Comparison of ENCODE assay signal across 29 mouse cellular contexts in genomic region chr15:100186234-100186633, GRCm38 (mm10). TPM values are rescaled to one million over a fixed set of nuclear protein-coding genes. Genes with fewer than 3 reads are reported as not detected.
DNase-seq lines count a peak whose midpoint lies in the region; ATAC-seq lines count a peak whose summit lies in the region.
"Had no signal": no experiment of that assay in that cellular context is flagged by ENCODE, and none has a peak within 500 bp of the region (broad histone marks: within the 10 kb centered on the region; RNA-seq: fewer than 3 reads in every experiment).

No protein-coding gene starts in this region.

- no peak overlapping the region for H3K9ac ChIP-seq in heart, embryonic 15.5 days
- H3K9ac ChIP-seq in neural tube, embryonic 11.5 days (ENCODE audit: low read length): no peak overlapping the region
- H3K9ac ChIP-seq: embryonic facial prominence, embryonic 15.5 days; forebrain, embryonic 13.5 days; hindbrain, embryonic 13.5 days; lung, embryonic 15.5 days; midbrain, embryonic 13.5 days; neural tube, embryonic 15.5 days had no signal

- no peak overlapping the region for H3K4me2 ChIP-seq in heart, embryonic 15.5 days
- H3K4me2 ChIP-seq in neural tube, embryonic 11.5 days (ENCODE audit: low read depth): no peak overlapping the region
- H3K4me2 ChIP-seq: embryonic facial prominence, embryonic 15.5 days; forebrain, embryonic 13.5 days; hindbrain, embryonic 13.5 days; lung, embryonic 15.5 days; midbrain, embryonic 13.5 days; neural tube, embryonic 15.5 days had no signal

- no peak for DNase-seq in heart, adult 9 months (ENCODE audit: low spot score in 2 of 2)
- peak; percentile 12 for DNase-seq in neural tube, embryonic 11.5 days (ENCODE audit: low spot score)
- DNase-seq in neural tube, embryonic 10.5 days (ENCODE audit: extremely low spot score, low spot score): no peak
- DNase-seq in mesoderm, embryonic 11.5 days (ENCODE audit: low read depth, low spot score): peak; percentile 6
- DNase-seq in kidney, postnatal 25 days: no peak
- DNase-seq in testis, postnatal 10 days (ENCODE audit: low spot score): no peak
- DNase-seq: adrenal gland, adult 8-10 months; cerebellum, adult 8-10 months; cerebellum, postnatal 25 days; gastrocnemius, postnatal 10 days; heart, postnatal 36 days; kidney, adult 9 months; kidney, postnatal 10 days; layer of hippocampus, adult 9-11 months; liver; retina, postnatal 1 day; right cerebral cortex, postnatal 14 days; thymus, adult 18-20 months; thymus, postnatal 4 days had no signal

- ATAC-seq in heart, embryonic 15.5 days (replicated peaks; ENCODE audit: insufficient number of reproducible peaks, insufficient read depth, low FRiP score, low read depth): peak; percentile 63; the same call in 1 of the 2 replicates
- no peak for ATAC-seq in neural tube, embryonic 11.5 days (ENCODE audit: insufficient read depth, low FRiP score, low TSS enrichment)
- ATAC-seq: CD4-positive, CD25-positive, alpha-beta regulatory T cell, adult 4 months; forebrain, embryonic 13.5 days; intestine, postnatal 0 days; midbrain, embryonic 13.5 days had no signal

- H3K36me3 ChIP-seq in heart, embryonic 15.5 days: peaks cover 72% of the 10 kb centered on the region
- H3K36me3 ChIP-seq in neural tube, embryonic 11.5 days (ENCODE audit: control insufficient read depth, insufficient read depth, low read length): peaks cover 24% of the 10 kb centered on the region

- H3K9me3 ChIP-seq in heart, embryonic 15.5 days (replicated peaks): no peaks in the 10 kb centered on the region
- H3K9me3 ChIP-seq in neural tube, embryonic 11.5 days (ENCODE audit: control insufficient read depth, low read length): no peaks in the 10 kb centered on the region
- H3K9me3 ChIP-seq: embryonic facial prominence, embryonic 10.5 days; embryonic facial prominence, embryonic 15.5 days; forebrain, embryonic 13.5 days; hindbrain, embryonic 13.5 days; lung, embryonic 15.5 days; midbrain, embryonic 13.5 days; neural tube, embryonic 15.5 days had no signal

- WGBS in heart, embryonic 15.5 days: 59% methylated on average over 9 of the region's 9 CpGs
- 93% methylated on average over 9 of the region's 9 CpGs for WGBS in neural tube, embryonic 11.5 days

- no peaks in the 10 kb centered on the region for H3K27me3 ChIP-seq in heart, embryonic 15.5 days
- H3K27me3 ChIP-seq in neural tube, embryonic 11.5 days (ENCODE audit: control insufficient read depth, insufficient read depth, low read length): no peaks in the 10 kb centered on the region
- H3K27me3 ChIP-seq: embryonic facial prominence, embryonic 15.5 days; forebrain, embryonic 13.5 days; hindbrain, embryonic 13.5 days; lung, embryonic 15.5 days; midbrain, embryonic 13.5 days; neural tube, embryonic 15.5 days had no signal

- peaks cover 7% of the 10 kb centered on the region for H3K4me1 ChIP-seq in heart, embryonic 15.5 days (replicated peaks)
- no peaks in the 10 kb centered on the region for H3K4me1 ChIP-seq in neural tube, embryonic 11.5 days (ENCODE audit: control insufficient read depth, insufficient read depth, low read length)
- H3K4me1 ChIP-seq: embryonic facial prominence, embryonic 10.5 days; embryonic facial prominence, embryonic 15.5 days; forebrain, embryonic 13.5 days; hindbrain, embryonic 13.5 days; lung, embryonic 15.5 days; midbrain, embryonic 13.5 days; neural tube, embryonic 15.5 days had no signal

- peak overlapping the region; percentile 32; the same call in 1 of the 2 replicates for H3K27ac ChIP-seq in heart, embryonic 15.5 days
- H3K27ac ChIP-seq in neural tube, embryonic 11.5 days (ENCODE audit: low read depth, low read length): no peak overlapping the region; the same call in 1 of the 2 replicates
- H3K27ac ChIP-seq: embryonic facial prominence, embryonic 10.5 days; embryonic facial prominence, embryonic 15.5 days; forebrain, embryonic 13.5 days; hindbrain, embryonic 13.5 days; lung, embryonic 15.5 days; midbrain, embryonic 13.5 days; neural tube, embryonic 15.5 days had no signal

- no peak overlapping the region for H3K4me3 ChIP-seq in heart, embryonic 15.5 days
- H3K4me3 ChIP-seq in neural tube, embryonic 11.5 days (ENCODE audit: low read depth, low read length): no peak overlapping the region
- H3K4me3 ChIP-seq: embryonic facial prominence, embryonic 10.5 days; embryonic facial prominence, embryonic 15.5 days; forebrain, embryonic 13.5 days; hindbrain, embryonic 13.5 days; lung, embryonic 15.5 days; midbrain, embryonic 13.5 days; neural tube, embryonic 15.5 days had no signal

RNA-seq across cellular contexts. Expression of gene Atf1, which starts 41.4 kb away (rescaled TPM):
- polyA plus RNA-seq in heart, embryonic 15.5 days (2015; fragmentation: Nextera tagmentation; extraction: Ambion mirVana): 37.9 and 39.2 TPM in 2 replicates
- polyA plus RNA-seq in neural tube, embryonic 11.5 days (2014; fragmentation: Nextera tagmentation; extraction: Ambion mirVana): 24.5 and 27.3 TPM in 2 replicates

Comparison
In these comparisons a context has a peak if more than half of its experiments do, and no peak if none do; other contexts are left out.
1. DNase-seq: peak in neural tube, embryonic 11.5 days (single experiment) and mesoderm, embryonic 11.5 days (single experiment); none in heart, adult 9 months (0 of 2), neural tube, embryonic 10.5 days (single experiment), kidney, postnatal 25 days (0 of 2) and testis, postnatal 10 days (single experiment).